Mouse (Mus musculus) frontal cortex, adult 2 months (tissue): ENCODE data around the gene 4930453N24Rik. TPM values are rescaled to one million over a fixed set of nuclear protein-coding genes. Genes with fewer than 3 reads are reported as not detected.
A peak's percentile ranks its signal among the peaks of the same experiment; 100 is the strongest.

ENCODE experiments used
- DNase-seq, 2 experiments: peaks; one replicate each; pipeline ENCODE4 v3.0.0; 2022; ENCODE audit warnings: low spot score in 1 of 2; ENCODE audit errors: extremely low spot score in 1 of 2
- polyA plus RNA-seq: library from polyadenylated mRNA; depleted of rRNA; stranded (reverse); fragments of >200 nt; gene quantifications from 2 replicates; pipeline ENCODE4 v1.2.3, GENCODE M21; 2012; rRNA removed

Gene 4930453N24Rik
- polyA plus RNA-seq, 1 experiment: 16.4 TPM

DNA sequence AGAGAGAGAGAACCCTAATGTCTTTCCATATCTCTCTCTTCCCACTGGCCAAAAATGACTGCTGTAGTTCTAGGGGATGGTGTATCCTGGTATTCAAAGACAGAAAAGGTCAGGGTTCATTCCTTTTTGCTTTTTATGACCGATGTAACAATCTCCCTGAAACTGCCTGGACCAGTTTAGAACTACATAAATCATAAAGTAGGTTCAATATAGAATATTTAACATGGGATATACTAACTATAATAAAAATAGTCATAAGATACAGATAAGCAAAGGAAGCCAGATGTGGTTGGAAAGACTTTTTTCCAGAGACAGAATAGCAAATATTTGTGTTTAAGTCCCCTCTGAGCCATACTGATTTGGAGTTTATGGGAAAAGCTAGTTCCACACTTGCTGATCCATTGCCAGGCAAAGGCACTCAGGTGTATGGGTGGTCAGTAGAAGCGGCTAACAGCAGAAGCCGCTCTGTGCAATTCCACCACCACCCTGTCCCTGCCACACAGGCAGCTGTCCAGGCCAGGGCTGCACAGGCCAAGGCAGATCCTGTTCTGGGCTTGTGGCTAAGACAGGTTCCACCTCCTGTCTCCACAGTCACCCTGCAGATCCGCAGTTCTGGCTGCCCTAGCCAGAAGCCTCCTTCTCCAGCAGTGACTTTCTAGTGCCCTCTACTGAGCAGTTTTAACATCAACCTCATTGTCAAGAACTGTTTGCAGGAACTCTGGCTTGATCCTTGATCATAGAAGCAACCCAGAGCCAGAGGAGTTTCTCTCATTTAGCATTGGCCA lies 47.5 kb downstream of the 4930453N24Rik start:
- DNase-seq: peak; percentile 33 to 87

DNA sequence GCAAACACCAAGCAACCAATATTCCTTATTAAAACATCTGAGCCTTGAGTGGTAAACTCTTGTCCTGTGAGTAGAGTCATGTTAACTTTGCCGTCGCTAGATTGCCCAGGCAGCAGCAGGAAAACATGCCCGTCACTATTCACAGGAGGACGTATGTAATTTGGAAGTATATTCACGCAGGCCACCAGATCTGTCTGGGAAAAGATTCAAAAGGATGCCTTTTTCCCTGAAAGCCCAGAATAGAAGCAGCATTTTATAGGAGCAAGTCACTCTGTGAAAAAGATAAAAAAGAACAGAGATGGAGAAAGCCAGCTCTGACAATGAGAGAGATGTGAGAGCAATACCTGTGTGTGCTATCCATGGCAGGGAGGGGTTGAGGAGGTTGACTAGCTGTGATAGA lies 49.4 kb downstream of the 4930453N24Rik start:
- DNase-seq: peak in 1 of 2 experiments; percentile 19

DNA sequence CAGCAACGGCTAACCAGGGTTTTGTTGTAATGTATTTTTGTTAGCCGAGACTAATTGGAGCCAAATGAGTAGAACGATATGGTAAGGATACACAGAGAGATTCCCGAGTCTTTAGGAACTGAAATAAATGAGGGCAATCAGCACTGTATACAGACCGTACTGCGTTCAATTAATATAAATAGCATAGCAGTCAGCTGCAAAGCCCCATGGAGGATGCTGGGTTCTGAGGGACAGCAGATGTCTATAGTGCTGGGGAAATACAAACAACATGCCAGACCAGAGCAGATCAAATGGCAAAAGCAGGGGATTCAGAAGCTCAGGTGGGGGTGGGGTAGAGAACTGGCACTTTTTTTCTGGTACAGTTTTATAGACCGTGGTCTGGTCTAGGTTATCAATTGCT lies 51.9 kb downstream of the 4930453N24Rik start:
- no peak for DNase-seq

DNA sequence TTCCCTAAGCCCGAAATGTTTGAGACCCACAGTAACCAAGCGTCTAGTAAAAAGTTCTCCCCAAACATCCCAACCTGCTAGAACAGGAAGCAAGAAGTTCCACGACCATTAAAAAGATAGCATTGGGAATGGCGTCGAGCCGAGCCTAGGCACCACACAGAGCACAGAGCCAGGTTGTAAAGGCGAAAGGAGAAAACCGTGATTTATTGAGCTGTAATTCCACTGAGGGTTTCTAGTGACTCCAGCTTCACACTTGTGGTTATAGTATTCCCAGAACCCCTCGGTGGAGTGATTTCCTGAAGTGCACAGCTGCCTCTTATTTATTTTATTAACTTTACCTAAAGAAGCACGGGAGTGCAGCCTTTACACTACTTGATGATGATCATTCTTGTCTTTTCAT lies 53.1 kb downstream of the 4930453N24Rik start:
- no peak for DNase-seq

DNA sequence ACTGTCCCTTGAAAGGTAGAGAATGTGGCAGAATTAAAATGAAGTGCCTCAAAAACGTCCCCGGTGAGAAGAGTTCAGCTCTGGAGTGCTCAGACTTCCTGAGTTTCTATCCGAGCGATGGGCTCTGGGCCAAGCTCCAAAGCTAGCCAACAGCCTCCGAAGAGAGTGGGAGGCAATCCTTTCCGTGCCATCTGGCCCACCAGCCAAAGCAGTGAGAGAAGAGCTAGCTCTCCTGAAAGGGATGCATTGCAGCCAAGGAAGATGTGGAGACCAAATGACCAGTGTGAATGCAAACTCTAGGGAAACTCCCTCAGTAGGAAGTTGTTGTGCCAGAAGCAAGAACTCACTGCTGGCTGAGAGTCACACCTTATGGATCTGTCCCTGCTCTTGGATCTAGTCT lies 59.1 kb downstream of the 4930453N24Rik start:
- peak; percentile 71 to 89 for DNase-seq

Other genes starting within 250 kb of the 4930453N24Rik start
- 0.04 and 0.06 TPM in 2 replicates for gene Csnka2ip, start 168.8 kb downstream of the 4930453N24Rik start, polyA plus RNA-seq
- 9.2 and 11.3 TPM in 2 replicates for gene Zfp654, start 80.5 kb upstream of the 4930453N24Rik start, polyA plus RNA-seq
- gene Cggbp1, start 80.8 kb upstream of the 4930453N24Rik start, polyA plus RNA-seq: 37.8 and 41.4 TPM in 2 replicates